Mouse (Mus musculus) E14TG2a.4 (cell line): ENCODE measurements around the gene Gm9837.
A peak's percentile ranks its signal among the peaks of the same experiment; 100 is the strongest.

Source experiments
- H3K27me3 ChIP-seq: 2 replicates; pipeline ENCODE4 v1.6.1; 2014; ENCODE audit warnings: low read length, control low read depth; ENCODE audit not compliant: insufficient read depth
- H3K36me3 ChIP-seq: 2 replicates; pipeline ENCODE4 v1.6.1; 2014; ENCODE audit warnings: low read length, control low read depth; ENCODE audit not compliant: insufficient read depth
- H3K4me1 ChIP-seq: replicated peaks from 2 replicates; pipeline ENCODE4 v1.6.1; 2014; ENCODE audit warnings: low read depth, low read length, control low read depth
- H3K4me3 ChIP-seq: replicated peaks from 2 replicates; pipeline ENCODE4 v1.5.1; 2014; ENCODE audit warnings: mild to moderate bottlenecking, low read length
- H3K9me3 ChIP-seq: 2 replicates; pipeline ENCODE4 v1.6.1; 2014; ENCODE audit warnings: low read length, control low read depth
- CTCF ChIP-seq: conservative IDR thresholded peaks from 2 replicates; pipeline ENCODE4 v1.5.1; 2014; ENCODE audit warnings: low read length
- NANOG ChIP-seq: IDR thresholded peaks from 2 replicates; pipeline ENCODE4 v1.6.1; 2014; ENCODE audit warnings: borderline replicate concordance, low read length, mixed read lengths
- POU5F1 ChIP-seq: IDR thresholded peaks from 2 replicates; pipeline ENCODE4 v1.6.1; 2014; ENCODE audit warnings: low read length, borderline replicate concordance

Gm9837 gene

DNA sequence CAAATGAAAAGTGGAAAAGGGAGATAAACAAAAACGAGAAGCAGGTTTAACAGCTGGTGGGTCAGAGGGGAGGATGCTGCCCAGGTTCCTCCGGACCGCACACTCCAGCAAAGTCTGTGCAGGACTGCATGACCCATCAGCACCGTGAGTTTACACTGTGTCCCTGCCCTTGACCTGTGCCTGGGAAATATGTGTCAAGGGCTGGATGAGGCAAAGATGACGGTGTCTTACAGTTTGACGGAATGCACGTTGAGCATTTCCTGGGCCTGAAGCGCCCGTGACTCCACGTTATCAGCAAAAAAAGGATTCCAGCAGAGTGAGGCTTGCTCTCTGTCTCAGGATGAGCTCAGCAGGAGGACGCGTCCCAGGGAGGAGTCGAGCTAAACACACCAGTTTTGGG, 24.7 kb downstream of the Gm9837 start:
- Histone ChIP-seq H3K4me1 (peaks cover 13% of the 10 kb centered on the region), H3K4me3 (no peak overlapping the region), H3K27me3 (peaks cover 14% of the 10 kb centered on the region), H3K36me3 (no peaks in the 10 kb centered on the region), H3K9me3 (no peaks in the 10 kb centered on the region)
- TF ChIP-seq POU5F1 (no peak), NANOG (no peak), CTCF (no peak)

DNA sequence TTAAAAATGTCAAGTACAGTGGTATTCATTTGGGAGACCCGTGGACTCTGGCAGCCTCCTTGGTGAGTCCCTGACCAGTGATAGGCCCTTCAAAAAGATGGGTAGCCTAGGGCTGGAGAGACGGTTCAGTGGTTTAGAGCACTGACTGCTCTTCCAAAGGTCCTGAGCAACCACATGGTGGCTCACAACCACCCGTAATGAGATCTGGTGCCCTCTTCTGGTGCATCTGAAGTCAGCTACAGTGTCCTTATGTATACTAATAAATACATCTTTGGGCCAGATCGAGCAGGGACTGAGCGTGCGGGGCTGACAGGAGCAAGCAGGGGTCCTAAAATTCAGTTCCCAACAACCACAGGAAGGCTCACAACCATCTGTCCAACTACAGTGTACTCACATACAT, 26.4 kb downstream of the Gm9837 start:
- H3K27me3 ChIP-seq = no peaks in the 10 kb centered on the region
- H3K36me3 ChIP-seq = no peaks in the 10 kb centered on the region
- no peak overlapping the region for H3K4me3 ChIP-seq
- H3K9me3 ChIP-seq = no peaks in the 10 kb centered on the region
- peaks cover 13% of the 10 kb centered on the region for H3K4me1 ChIP-seq
- no peak for TF ChIP-seq POU5F1
- no peak; the same call in 1 of the 2 replicates for TF ChIP-seq CTCF
- TF ChIP-seq NANOG = no peak

DNA sequence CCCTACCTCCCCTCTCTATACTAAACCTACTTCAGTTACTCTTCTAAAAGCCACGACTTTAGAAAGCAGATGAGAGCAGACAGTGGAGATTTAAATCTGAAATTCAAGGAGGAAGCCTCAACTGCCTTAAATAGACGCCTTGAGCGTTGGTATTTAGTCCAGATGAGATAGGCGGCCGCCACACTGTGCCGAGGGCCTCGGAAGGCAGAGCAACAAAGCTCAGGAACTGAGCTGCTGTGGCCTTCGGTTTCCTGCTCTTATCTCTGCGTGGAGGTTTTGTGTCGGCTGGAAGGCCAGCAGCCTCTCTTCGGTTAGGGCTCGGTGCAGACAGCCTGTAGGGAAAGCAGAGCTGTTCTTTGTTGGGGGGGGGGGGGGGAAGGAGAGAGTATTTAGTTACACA, 28.4 kb downstream of the Gm9837 start:
- H3K36me3 ChIP-seq = no peaks in the 10 kb centered on the region
- TF ChIP-seq POU5F1 = no peak
- TF ChIP-seq CTCF = no peak
- no peak for TF ChIP-seq NANOG

DNA sequence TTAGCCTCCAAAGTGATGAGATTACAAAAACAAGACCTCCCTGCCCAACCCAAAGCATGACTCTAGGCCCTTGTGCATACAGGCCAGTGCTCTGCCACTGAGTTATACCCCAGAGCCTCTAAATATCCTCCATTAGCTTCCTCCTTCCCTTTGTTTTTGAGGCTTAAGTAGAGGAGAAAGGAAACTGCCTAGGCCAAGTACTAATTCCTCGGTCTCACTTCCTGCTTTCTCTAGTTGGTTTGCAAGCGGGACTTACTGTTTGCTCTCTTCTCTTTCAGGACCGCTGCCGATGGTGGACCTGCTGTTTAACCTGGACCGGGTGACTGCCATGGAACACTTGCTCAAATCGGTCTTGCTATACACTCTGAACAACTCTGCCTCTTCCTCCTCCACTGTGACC, 33.9 kb downstream of the Gm9837 start:
- no peaks in the 10 kb centered on the region; the same call in 1 of the 2 replicates for H3K27me3 ChIP-seq
- no peak overlapping the region for H3K4me3 ChIP-seq
- H3K9me3 ChIP-seq = no peaks in the 10 kb centered on the region
- peaks cover 51% of the 10 kb centered on the region for H3K4me1 ChIP-seq
- TF ChIP-seq POU5F1 = no peak
- no peak for TF ChIP-seq CTCF
- no peak for TF ChIP-seq NANOG
- H3K36me3 ChIP-seq = no peaks in the 10 kb centered on the region

More for the DNA sequence above, 28.4 kb downstream of the Gm9837 start:
- H3K27me3 ChIP-seq = no peaks in the 10 kb centered on the region; the same call in 1 of the 2 replicates
- H3K4me3 ChIP-seq = no peak overlapping the region
- H3K4me1 ChIP-seq = peaks cover 19% of the 10 kb centered on the region
- H3K9me3 ChIP-seq = no peaks in the 10 kb centered on the region

- TF ChIP-seq POU5F1 (no peak), NANOG (no peak), CTCF (no peak)
- Histone ChIP-seq H3K36me3 (no peaks in the 10 kb centered on the region), H3K27me3 (no peaks in the 10 kb centered on the region; the same call in 1 of the 2 replicates), H3K4me3 (no peak overlapping the region; the same call in 1 of the 2 replicates), H3K4me1 (peaks cover 52% of the 10 kb centered on the region), H3K9me3 (no peaks in the 10 kb centered on the region)
Observed at GRCm38 (mm10) chr11:53435504-53435903, 34.8 kb downstream of the Gm9837 start.

DNA sequence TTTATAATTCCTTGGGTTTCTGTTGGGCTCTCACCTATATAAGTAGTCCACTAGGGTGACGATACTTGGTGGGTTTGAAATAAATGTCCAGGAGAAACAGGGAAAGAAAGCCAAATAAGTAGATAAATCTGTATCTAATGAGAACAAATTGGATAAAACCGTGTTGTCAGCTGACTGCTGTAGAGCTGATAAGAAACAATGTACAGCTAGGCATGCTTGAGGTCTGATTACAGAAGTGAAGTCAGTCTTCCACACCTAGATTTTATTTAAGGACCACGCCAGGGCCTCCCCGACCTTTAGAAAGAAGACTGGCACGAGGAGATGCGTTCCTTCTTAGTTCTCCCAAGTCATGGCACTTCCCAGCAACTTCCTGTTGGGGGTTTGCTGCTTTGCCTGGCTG, 37.2 kb downstream of the Gm9837 start:
- Histone ChIP-seq H3K4me3 (no peak overlapping the region), H3K4me1 (peaks cover 70% of the 10 kb centered on the region), H3K36me3 (peaks cover 17% of the 10 kb centered on the region), H3K9me3 (no peaks in the 10 kb centered on the region), H3K27me3 (no peaks in the 10 kb centered on the region; the same call in 1 of the 2 replicates)
- TF ChIP-seq NANOG (no peak), POU5F1 (no peak), CTCF (no peak)

- Histone ChIP-seq H3K9me3 (no peaks in the 10 kb centered on the region), H3K4me1 (peaks cover 60% of the 10 kb centered on the region), H3K36me3 (peaks cover 30% of the 10 kb centered on the region), H3K4me3 (peak overlapping the region; percentile 76), H3K27me3 (no peaks in the 10 kb centered on the region)
- TF ChIP-seq POU5F1 (no peak), NANOG (no peak), CTCF (no peak)
Observed at GRCm38 (mm10) chr11:53431347-53432056, 38.8 kb downstream of the Gm9837 start.

DNA sequence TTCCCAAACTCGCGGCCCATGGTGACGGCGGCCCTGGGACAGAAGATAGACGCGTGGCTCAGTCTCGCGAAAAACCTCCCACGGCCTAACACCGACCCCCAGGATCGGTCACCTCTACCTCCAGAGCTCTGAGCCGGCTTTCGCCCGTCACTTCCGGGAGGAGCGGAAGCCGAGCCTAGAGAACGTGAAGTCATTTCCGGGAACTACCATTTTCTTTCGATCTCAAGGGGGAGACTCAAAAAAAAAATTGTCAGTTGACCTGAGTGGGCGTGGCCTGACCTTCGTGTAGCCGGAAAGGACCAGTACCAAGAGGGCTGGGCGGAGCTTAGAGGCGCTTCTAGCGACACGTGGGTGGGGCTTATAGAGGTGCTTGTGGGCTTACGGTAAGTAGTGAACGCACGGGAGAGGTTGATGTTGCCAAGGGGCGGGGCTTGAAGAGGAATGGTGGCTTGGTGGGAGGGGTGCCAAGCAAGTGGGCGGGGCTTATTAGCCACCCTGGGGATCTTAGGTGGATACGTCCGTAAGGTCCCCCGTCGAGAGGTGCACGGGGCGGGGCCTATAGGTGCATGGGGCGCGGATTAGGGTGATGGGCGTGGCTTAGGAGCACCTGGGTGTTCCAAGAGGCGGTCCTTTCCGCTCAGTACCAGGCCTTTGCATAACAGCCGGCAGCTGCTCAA, 39.5 kb downstream of the Gm9837 start, which contains the start of the genes Uqcrq and Gdf9:
Uqcrq (minus strand) TSS at position 162 of the 677 bp plus-strand sequence.
Gdf9 (plus strand) TSS at position 354 of the 677 bp plus-strand sequence.
- Histone ChIP-seq H3K36me3 (peaks cover 36% of the 10 kb centered on the region), H3K27me3 (no peaks in the 10 kb centered on the region), H3K9me3 (no peaks in the 10 kb centered on the region), H3K4me1 (peaks cover 56% of the 10 kb centered on the region), H3K4me3 (peak within 1 kb of the TSS; percentile 99)
- no peak for TF ChIP-seq CTCF
- no peak for TF ChIP-seq POU5F1
- no peak for TF ChIP-seq NANOG
